Mouse (Mus musculus) heart, embryonic 11.5 days (tissue): ENCODE data around the gene Bag5. TPM values are rescaled to one million over a fixed set of nuclear protein-coding genes. Genes with fewer than 3 reads are reported as not detected.
A peak's percentile ranks its signal among the peaks of the same experiment; 100 is the strongest.

Experiments used
- ATAC-seq: fragments of 200-750 bp; cut with Nextera tagmentation; replicated peaks from 2 replicates; pipeline ENCODE4 v1.8.0; 2017; ENCODE audit warnings: moderate library complexity; ENCODE audit not compliant: insufficient number of reproducible peaks, low FRiP score, low TSS enrichment
- H3K27ac ChIP-seq: fragments of 300-500 bp; sonication (generic); 2 replicates; pipeline ENCODE4 v1.5.1; 2014; ENCODE audit warnings: mild to moderate bottlenecking, low read depth, low read length
- H3K27me3 ChIP-seq: fragments of 300-500 bp; sonication (generic); 2 replicates; pipeline ENCODE4 v1.6.1; 2014; ENCODE audit warnings: mild to moderate bottlenecking, low read length, mixed read lengths; ENCODE audit not compliant: control insufficient read depth, insufficient read depth
- H3K36me3 ChIP-seq: fragments of 300-500 bp; sonication (generic); 2 replicates; pipeline ENCODE4 v1.6.1; 2014; ENCODE audit warnings: mild to moderate bottlenecking, low read length, moderate library complexity, mixed read lengths; ENCODE audit not compliant: control insufficient read depth, insufficient read depth
- H3K4me1 ChIP-seq: fragments of 300-500 bp; sonication (generic); 2 replicates; pipeline ENCODE4 v1.6.1; 2014; ENCODE audit warnings: low read length; ENCODE audit not compliant: control insufficient read depth, insufficient read depth
- H3K4me2 ChIP-seq: fragments of 300-500 bp; sonication (generic); 2 replicates; pipeline ENCODE4 v1.6.1; 2014; ENCODE audit warnings: mild to moderate bottlenecking, moderate library complexity
- H3K4me3 ChIP-seq: fragments of 300-500 bp; sonication (generic); 2 replicates; pipeline ENCODE4 v1.5.1; 2014; ENCODE audit warnings: low read depth, low read length
- H3K9ac ChIP-seq: fragments of 300-500 bp; sonication (generic); 2 replicates; pipeline ENCODE4 v1.6.1; 2014; ENCODE audit warnings: mild to moderate bottlenecking, low read depth, low read length, moderate library complexity
- H3K9me3 ChIP-seq: fragments of 300-500 bp; sonication (generic); replicated peaks from 2 replicates; pipeline ENCODE4 v1.6.1; 2016; ENCODE audit warnings: low read length; ENCODE audit not compliant: control insufficient read depth
- WGBS: fragments of 180-500 bp; shearing (Covaris S2); extraction: QIAGEN DNeasy Blood & Tissue Kit; methylation state at CpG from one replicate; pipeline ENCODE4 v1.1.7; 2014; ENCODE audit not compliant: insufficient replicate concordance; 5-methylcytosine and 5-hydroxymethylcytosine counted together
- polyA plus RNA-seq: library from polyadenylated mRNA; unstranded; fragments of >200 nt; fragmentation: Nextera tagmentation; extraction: Ambion mirVana; gene quantifications from 2 replicates; pipeline ENCODE4 v1.2.1, GENCODE M21; 2014

Bag5 gene
- polyA plus RNA-seq, 1 experiment from 2014 or later: 42.8 TPM

GRCm38 (mm10) chr12:111691346-111691872 lies 21.6 kb downstream of the Bag5 start:
- Histone ChIP-seq H3K4me3 (no peak overlapping the region), H3K27ac (peak overlapping the region; percentile 54; the same call in 1 of the 2 replicates), H3K4me2 (no peak overlapping the region), H3K9ac (no peak overlapping the region), H3K4me1 (peaks cover 58% of the 10 kb centered on the region), H3K36me3 (no peaks in the 10 kb centered on the region), H3K27me3 (no peaks in the 10 kb centered on the region), H3K9me3 (no peaks in the 10 kb centered on the region)
- 0 out of 2 replicates have a peak, but pooled peaks have one; percentile 15 for ATAC-seq
- WGBS: 24% methylated on average over 5 of the region's 5 CpGs

GRCm38 (mm10) chr12:111689426-111689825 lies 23.6 kb downstream of the Bag5 start:
- H3K4me1 ChIP-seq: peaks cover 49% of the 10 kb centered on the region
- no peak overlapping the region for H3K4me3 ChIP-seq
- H3K9me3 ChIP-seq: no peaks in the 10 kb centered on the region
- H3K27ac ChIP-seq: no peak overlapping the region; the same call in 1 of the 2 replicates
- H3K36me3 ChIP-seq: no peaks in the 10 kb centered on the region
- H3K4me2 ChIP-seq: no peak overlapping the region
- 75% methylated on average over 11 of the region's 11 CpGs for WGBS
- no peak overlapping the region; the same call in 1 of the 2 replicates for H3K9ac ChIP-seq
- ATAC-seq: no peak
- no peaks in the 10 kb centered on the region for H3K27me3 ChIP-seq

- WGBS: 22% methylated on average over 2 of the region's 2 CpGs
- Histone ChIP-seq H3K4me1 (peaks cover 35% of the 10 kb centered on the region), H3K27ac (peak overlapping the region; percentile 75), H3K9me3 (no peaks in the 10 kb centered on the region), H3K4me3 (no peak overlapping the region), H3K9ac (peak overlapping the region; percentile 60; the same call in 1 of the 2 replicates), H3K27me3 (no peaks in the 10 kb centered on the region), H3K36me3 (no peaks in the 10 kb centered on the region), H3K4me2 (peak overlapping the region; percentile 7; the same call in 1 of the 2 replicates)
- ATAC-seq: no peak
Measured at GRCm38 (mm10) chr12:111688069-111688428, 25.0 kb downstream of the Bag5 start.

- Histone ChIP-seq H3K9ac (peak overlapping the region; percentile 60), H3K27me3 (no peaks in the 10 kb centered on the region), H3K9me3 (no peaks in the 10 kb centered on the region), H3K4me2 (peak overlapping the region; percentile 7; the same call in 1 of the 2 replicates), H3K27ac (peak overlapping the region; percentile 75), H3K4me1 (peaks cover 38% of the 10 kb centered on the region), H3K36me3 (no peaks in the 10 kb centered on the region), H3K4me3 (no peak overlapping the region)
- WGBS: 30% methylated on average over 14 of the region's 14 CpGs
- no peak for ATAC-seq
Measured at GRCm38 (mm10) chr12:111687350-111688068, 25.5 kb downstream of the Bag5 start.

DNA sequence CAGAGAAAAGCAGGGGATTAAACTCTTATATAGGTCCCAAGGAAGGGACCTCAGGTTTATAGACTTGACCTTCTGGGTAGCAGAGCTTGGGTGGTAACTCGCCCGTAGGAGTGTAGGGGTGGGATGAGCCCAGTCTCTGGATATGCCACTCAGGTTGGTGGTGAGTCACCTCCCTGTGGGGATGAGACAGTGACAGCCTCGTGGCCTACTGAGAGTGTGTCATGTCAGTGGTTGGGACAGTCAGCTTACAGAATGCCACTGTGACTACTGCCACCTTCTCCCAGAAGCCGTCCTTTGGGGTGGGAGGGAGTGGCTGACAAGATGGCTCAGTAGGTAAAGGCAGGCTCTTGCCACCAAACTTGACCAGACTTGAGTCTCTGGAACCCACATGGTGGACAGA lies 26.7 kb downstream of the Bag5 start:
- ATAC-seq: no peak
- no peak overlapping the region for H3K4me3 ChIP-seq
- no peak overlapping the region for H3K27ac ChIP-seq
- no peaks in the 10 kb centered on the region for H3K9me3 ChIP-seq
- 71% methylated on average over 4 of the region's 4 CpGs for WGBS
- H3K4me1 ChIP-seq: peaks cover 40% of the 10 kb centered on the region
- no peaks in the 10 kb centered on the region for H3K27me3 ChIP-seq
- H3K4me2 ChIP-seq: no peak overlapping the region
- no peaks in the 10 kb centered on the region for H3K36me3 ChIP-seq
- no peak overlapping the region for H3K9ac ChIP-seq

DNA sequence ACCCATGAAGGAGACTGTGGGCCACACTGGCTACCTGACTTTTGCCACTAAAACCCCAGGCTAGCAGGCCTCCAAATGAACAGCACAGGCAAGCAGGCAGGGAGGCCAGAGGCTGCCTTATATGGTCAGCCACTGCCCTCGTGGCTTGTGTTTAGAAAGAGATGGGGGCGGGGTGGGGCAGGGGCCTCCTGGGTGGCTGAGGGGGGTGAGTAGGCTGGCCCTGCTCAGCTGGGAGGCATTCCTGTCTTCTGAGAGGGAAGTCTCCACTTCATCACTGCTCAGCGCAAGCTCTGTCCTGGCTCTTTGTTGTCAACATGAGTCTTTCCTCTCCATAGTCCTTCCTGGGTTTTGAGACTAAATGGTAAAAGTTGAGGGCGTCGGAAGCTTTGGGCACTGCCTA lies 30.3 kb downstream of the Bag5 start:
- WGBS: 43% methylated on average over 5 of the region's 5 CpGs
- ATAC-seq: peak; percentile 51
- Histone ChIP-seq H3K4me2 (peak overlapping the region; percentile 27; the same call in 1 of the 2 replicates), H3K36me3 (no peaks in the 10 kb centered on the region), H3K27ac (peak overlapping the region; percentile 94), H3K27me3 (no peaks in the 10 kb centered on the region), H3K4me1 (peaks cover 35% of the 10 kb centered on the region), H3K4me3 (no peak overlapping the region), H3K9me3 (no peaks in the 10 kb centered on the region), H3K9ac (peak overlapping the region; percentile 65)

DNA sequence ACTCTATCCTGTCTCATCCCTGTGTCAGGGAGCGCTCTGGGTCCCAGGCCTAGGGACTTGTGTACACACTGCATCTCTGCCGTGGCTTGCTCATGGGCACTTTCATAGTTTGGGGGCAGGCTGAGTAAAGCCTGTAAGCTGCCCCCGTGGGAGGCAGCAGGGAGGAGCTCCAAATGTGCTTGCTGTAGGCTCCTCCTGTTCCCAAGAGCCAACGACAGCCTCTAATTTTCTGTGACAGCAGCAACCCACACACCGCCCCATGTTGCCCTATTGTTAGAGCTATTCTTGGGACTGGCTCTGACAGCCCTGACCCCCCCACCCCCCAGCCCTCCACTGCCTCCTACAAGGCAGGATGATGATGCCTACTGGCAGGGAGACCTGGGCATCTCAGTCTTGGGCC lies 31.1 kb downstream of the Bag5 start:
- 62% methylated on average over 5 of the region's 5 CpGs for WGBS
- Histone ChIP-seq H3K4me2 (no peak overlapping the region), H3K9ac (peak overlapping the region; percentile 65; the same call in 1 of the 2 replicates), H3K4me3 (no peak overlapping the region), H3K4me1 (peaks cover 35% of the 10 kb centered on the region), H3K27ac (peak overlapping the region; percentile 94), H3K9me3 (no peaks in the 10 kb centered on the region), H3K36me3 (no peaks in the 10 kb centered on the region), H3K27me3 (no peaks in the 10 kb centered on the region)
- no peak for ATAC-seq

DNA sequence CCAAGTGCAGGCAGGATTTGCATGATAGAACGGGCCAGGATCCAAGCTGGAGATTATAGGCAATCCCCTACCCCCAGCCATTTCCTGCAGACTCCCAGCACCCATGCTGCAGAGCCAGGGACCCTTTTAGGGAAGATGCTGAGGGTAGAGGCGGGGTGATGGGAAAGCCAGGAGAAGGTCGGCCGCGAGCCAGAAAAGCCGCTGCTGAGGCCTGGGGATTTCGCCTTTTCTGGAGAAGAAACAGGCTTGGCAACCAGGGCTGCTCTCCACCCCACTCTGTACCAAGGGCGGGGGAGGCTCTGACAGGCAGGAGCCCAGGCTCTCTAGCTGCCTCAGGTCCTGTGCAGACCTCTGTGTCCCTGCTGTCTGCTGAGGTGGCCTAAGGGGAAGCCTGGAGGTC lies 31.8 kb downstream of the Bag5 start:
- WGBS: 80% methylated on average over 8 of the region's 8 CpGs
- Histone ChIP-seq H3K9me3 (no peaks in the 10 kb centered on the region), H3K4me3 (no peak overlapping the region), H3K27me3 (no peaks in the 10 kb centered on the region), H3K4me1 (peaks cover 30% of the 10 kb centered on the region), H3K27ac (peak overlapping the region; percentile 94), H3K4me2 (no peak overlapping the region), H3K9ac (no peak overlapping the region; the same call in 1 of the 2 replicates), H3K36me3 (no peaks in the 10 kb centered on the region)
- no peak for ATAC-seq
